Mouse (Mus musculus) fat pad, adult 2 months (tissue): ENCODE data around the gene Ttll12.

Experiments used
- DNase-seq: peaks from one replicate; pipeline ENCODE4 v3.0.0-alpha.2; 2011; ENCODE audit warnings: low read depth, low spot score; ENCODE audit errors: extremely low read depth

Ttll12 gene

DNA sequence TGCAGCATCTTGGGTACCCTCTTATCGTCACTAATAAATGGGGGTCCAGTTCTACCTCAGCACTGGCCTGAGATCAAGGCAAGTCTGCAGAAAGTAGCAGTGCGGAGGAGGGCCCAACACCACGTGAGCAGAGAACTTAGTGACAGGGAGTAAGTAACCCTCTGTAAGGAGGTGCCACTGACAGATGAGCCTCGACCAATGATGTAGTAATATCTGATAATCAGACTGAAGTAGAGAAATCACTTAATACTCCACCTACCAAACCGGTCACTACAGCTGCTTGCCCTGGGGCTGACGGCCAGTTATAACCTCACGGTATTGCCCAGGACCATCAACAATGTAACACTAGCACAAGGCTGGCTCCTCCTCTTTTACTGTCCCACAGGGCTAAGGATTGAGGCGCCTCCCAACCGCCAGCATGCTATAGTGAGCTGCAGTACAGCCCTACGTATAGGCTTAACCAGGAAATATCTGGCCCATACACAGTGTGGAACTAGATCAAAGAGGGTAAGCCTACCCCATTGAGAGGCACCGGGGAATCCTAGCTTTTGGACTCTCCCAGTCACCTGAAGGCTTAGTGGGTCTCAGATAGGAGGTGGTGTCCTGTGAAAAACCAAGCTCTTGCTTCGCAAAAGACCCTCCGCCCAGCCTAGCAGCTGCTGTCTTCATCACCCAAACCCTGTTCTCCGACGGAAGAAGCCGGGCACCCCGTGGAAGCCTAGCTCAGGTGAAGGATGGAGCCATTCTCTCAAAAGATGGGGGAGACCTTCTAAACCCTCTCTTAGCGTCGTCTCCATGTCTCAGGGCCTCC, 1.1 kb downstream of the Ttll12 start:
- peak; percentile 42 for DNase-seq

DNA sequence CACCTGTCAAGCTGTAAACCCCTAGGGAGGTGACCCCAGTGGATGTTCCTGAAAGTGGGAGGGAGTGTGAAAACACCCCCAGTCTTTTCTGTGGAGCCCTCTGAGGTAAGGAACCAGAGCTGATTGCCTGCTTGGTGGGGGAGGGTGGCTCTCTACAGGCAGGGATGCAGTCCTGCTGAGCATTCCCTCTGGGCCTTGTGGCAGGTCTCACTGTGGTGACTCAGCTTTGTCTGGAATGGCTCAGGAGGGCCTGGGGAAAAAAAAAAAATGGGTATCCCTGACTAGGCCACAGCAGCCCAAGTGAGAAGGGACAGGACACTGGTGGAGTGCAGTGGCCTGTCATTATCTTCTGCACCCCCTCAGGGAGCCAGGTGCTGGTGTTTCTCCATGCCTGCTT, 1.8 kb downstream of the Ttll12 start:
- DNase-seq: no peak

DNA sequence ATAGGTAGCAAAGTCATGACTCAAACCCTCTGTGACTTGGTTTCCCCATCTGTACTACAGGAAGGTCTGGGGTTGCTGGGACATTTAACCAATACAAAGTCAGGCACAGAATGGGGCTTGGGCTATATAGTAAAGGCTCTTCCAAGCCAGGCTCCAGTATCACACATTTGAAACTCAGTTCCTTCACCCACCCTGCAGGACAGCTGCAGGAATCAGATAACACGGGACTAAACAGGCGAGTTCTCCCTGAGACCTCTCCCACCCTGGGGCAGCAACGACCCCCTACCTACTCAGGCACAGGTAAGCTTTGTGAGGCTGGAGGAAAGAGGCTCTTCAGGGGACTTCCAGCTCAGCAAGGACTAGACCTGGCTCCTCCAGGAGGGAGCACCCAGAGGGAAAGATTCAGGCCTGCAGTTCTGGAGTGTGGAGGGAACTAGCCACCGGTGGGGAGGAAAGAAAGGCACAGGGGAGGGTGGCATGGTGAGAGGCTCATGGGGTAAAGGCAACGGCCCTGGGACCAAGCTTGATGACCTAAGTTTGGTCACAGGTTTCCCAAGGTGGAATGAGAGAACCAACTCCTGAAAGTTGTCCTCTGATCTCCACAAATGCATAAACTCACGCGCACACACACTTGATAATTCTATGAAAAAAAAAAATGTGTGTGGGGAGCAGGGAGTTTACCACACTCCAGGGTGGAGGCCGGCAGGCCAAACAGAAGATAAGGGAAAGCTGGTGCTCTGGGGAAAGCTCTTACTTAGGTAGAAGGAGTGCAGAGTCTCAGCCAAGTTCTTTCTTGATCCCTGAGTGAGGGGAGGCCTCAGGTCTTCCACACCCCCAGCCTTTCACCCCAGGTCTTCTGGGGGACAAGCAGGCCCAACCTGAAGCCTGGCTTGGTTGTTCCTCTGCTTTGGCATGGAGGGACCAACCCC, 2.4 kb downstream of the Ttll12 start:
- no peak for DNase-seq

DNA sequence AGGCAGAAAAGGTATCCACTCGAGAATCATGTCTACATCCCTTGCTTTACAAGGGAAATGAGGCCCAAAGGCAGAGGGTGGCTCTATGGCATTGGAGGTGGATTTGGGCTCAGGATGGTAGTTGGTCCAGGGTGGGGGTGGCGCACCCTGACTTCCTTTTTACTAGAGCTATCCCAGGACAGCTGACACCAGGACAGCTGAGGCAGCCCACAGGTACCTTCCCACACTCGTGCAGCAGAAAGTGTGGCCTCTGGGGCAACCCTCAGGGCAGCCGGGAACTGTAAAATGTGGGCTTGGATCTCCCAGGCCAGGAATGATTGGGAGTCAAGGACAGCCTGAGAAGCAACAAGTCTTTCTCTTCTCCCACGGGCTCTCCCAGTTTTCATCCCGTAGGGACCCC, 3.2 kb downstream of the Ttll12 start:
- no peak for DNase-seq

DNA sequence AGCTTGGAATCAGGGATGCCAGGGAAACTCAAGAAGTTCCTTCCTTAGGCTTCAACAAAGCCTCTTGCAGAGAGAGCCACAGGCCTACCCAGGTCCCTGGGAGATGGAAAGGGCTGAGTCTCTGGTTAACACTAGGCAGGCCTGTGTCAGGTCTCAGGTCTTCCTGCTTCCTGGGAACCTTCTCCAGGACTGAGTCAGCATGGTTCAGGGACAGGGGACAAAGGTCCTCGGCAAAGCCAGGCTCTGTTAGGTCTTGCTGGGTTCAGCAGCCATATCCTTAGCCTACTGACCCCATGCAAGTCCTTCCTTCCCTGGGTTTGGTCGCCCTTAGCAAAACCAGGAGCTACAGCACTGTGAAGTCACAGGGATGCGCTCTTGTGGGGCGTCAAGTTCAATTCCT, 4.1 kb downstream of the Ttll12 start:
- DNase-seq: no peak

DNA sequence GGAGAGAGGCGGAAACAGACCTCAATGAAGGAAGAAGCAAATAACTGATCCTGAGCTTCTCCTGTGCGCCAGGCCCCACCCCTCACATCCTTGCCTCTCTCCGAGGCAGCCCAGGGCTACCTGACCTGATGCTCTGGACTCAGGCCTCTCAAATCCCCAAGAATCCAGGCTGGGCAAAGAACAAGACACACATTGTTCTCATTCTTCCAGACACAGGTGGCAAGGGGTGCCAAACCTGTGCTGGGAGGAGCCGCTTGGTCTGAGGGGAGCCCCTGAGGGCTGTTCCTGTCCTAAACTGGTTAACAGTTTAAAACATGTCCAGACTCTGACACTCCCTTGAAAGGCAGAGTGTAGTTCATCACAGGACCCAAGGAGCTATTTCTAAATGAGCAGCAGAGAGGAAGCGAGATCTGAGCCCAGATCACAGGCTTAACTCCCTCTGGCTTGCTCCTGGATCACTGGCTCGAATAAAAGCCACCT, 10.2 kb downstream of the Ttll12 start:
- peak; percentile 95 for DNase-seq

DNA sequence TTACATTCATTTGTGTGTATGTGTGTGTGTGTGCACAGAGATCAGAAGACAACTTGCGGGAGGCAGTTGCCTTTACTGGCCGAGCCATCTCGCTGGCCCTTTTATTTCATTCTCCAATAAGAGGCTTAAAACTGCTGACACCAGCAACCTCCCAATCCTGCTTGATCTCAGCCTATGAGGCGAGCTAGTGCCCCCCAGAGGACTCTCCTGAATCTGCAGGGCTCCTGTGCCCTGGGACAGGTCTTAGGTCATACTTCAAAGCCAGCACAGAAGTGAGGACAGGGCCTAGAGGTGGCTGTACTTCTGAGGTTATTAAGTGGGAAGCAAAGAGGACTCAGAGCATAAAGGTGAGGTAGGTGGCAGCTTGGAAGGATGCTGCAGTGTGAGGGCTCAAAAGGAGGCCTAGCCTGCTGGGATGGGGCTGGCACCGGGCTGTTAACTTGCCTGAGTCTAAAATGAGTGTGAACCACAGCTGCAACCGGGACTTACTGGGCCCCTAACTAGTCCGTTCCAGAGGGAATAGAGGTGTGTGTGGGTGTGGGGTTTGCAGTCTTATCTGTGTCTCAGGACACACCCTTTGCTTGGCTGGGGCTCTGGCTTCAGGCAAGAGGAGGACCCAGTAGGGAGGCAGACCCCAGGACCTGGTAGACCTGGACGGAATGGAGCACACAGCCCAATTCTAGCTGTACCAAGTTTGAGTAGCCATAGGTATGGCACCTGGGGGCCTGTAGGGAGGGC, 11.4 kb downstream of the Ttll12 start:
- DNase-seq: no peak

DNA sequence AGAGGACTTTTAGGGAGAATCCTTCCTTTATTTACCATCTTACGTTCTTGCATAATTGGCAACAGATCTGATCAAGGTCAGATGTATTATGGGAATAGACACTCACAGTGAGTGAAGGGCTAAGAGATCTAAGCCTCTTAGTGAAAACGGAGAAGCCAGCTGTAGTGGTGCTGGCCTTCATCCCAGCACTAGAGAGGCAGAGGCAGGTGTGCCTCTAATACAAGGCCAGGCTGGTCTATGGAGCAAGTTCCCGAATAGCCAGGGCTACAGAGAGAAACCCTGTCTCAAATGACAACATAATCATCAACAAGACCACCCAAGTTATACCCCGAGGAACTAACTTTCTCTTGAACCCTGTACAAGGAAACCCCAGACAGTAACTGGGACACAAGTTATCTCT, 12.0 kb downstream of the Ttll12 start:
- no peak for DNase-seq

DNA sequence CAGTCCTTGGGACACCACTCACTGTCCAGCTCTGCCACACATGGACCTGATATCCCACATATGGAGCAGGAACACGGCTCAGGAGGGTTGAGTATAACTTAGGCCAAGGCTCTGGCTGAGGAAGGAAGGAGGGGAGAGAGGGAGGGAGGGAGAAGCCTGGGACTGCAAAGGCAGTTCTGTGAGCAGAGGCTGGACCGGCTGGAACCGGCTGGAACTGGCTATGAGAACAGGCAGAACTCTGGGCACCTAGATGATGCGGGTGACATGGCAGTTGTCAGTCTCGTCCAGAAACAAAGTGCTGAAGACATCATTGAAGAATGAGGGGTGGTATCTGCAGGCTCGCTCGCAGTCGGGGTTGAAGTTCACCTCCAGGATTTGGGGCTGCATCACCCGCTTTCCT, 18.3 kb downstream of the Ttll12 start:
- DNase-seq: no peak

DNA sequence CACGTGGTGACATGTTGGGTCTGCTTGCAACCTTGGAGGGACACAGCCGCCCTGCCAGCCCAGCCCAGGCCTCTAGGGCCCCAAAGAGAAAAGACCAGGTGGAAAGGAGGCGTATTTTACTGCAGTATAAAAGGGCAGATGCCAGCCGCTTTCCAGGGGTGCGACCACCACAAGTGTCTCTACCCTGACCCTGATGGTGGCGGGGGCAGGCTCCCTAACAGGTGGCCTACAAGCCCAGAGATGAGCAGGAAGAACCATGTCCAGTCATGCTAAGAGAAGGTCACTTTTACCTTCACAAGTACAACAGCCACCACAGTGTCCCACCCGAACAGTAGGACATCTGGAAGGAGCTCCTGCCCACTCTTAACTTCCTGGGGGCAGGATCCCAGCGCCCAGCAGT, 19.4 kb downstream of the Ttll12 start:
- DNase-seq: no peak

DNA sequence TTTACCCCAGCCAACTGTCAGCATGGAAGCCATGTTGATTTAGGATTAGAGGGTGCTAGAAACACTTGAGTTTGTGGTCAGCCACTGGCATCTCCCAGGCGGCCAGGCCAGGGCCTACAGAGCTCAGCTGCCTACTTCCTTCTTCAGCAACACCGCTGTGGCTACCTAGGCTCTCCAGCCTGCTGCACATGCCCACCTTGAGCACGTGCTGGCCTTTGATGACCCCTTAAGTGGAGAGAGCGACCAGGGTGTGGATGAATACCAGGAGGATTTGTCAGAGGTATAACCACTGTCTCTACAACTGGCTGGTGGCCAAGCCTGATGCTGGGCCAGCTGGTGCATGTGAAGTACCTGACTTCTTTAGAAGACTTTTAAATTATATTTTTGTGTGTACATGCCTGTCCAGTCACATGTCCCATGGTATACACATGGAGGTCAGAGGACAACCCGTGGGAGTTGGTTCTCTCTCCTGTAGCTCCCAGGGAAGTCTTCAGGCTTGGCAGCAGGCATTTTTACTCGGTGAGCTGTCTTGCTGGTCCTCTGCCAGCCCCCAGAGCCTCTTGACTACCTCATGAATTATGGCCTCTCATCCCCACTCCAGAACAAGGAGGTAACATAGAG, 20.1 kb downstream of the Ttll12 start:
- no peak for DNase-seq

DNA sequence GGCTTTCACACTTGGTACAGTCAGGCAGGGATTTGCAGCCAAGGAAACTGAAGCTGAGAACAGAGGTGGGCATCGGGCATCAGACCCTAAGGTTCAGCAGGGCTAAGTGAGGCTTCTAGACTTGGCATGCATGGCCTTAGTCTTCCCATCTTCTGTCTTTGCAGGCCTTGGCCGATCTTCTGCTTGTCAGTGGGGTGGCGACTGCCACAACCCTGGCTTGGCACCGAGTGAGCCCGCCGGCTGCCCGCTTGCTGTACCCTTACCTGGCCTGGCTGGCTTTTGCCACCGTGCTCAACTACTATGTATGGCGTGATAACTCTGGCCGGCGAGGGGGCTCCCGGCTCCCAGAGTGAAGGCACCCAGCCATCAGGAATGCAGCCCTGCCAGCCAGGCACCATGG, 21.4 kb downstream of the Ttll12 start:
- no peak for DNase-seq

DNA sequence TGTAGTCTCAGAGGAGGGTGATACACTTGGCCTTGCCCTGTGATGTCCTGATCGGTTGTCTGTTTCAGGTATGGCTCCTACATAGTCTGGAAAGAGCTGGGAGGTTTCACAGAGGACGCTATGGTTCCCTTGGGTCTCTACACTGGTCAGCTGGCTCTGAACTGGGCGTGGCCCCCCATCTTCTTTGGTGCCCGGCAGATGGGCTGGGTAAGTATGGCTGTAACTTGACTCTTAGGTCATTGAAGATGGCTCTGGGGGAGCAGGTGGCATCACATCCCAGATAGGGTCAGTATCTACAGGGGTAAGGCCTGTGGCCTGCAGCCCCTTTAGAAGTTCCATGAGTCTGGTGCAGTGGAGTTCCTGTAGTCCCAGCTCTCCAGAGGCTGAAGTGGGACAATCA, 22.8 kb downstream of the Ttll12 start:
- DNase-seq: no peak

DNA sequence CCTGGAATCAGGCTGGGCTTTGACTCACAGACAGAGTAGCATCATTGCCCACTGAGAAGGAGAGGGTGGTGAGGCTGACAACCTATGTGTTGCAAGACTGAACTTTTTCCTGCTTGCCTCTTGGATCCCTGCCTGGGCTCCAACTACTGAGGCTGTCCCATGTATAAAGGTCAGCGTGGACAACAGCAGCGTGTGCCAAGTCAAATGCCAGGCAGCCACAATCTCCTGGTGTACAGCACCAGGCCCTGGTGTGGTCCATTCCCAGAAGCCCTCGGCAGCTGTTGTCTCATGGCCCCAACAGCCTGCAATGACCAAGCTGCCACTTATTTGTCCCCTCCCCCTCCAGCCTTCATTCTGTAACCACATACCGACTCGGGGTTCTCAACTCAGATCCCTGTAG, 23.3 kb downstream of the Ttll12 start:
- no peak for DNase-seq

DNA sequence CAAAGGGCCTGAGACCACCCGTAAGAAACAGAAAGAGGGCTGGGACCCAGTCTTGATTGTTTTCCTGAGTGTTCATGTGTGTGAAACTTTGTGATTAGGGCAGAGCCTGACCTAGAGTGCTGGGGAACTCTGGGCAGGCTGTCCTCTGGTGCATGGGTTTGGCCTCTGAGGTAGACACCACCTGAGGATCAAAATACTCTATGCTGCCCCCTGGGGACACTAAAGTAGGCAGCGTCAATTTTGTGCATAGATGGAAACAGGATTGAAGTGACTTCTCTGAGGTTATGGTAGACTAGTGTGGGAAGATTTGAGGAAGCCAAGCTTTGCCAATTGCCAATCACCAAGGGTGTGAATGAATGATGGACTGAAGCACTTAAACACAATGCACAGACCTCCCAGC, 24.3 kb downstream of the Ttll12 start:
- DNase-seq: no peak

DNA sequence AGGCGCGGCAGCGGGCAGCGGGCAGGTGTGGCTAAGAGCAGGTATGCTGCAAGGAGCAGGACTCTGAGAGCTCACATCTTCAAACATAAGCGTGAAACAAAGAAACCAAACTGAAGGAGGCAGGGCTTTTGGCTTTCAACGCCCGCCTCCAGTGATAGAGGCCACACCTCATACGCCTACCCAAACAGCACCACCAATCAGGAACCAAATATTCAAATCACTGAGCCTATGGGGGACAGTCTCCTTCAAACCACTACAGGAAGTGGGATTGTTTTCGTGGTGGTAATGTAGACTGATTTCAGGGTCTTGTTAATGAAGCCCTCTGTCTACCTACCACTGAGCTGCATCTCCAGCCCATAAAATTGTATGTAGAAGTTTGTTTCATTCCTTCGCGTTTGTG, 25.3 kb downstream of the Ttll12 start:
- no peak for DNase-seq

DNA sequence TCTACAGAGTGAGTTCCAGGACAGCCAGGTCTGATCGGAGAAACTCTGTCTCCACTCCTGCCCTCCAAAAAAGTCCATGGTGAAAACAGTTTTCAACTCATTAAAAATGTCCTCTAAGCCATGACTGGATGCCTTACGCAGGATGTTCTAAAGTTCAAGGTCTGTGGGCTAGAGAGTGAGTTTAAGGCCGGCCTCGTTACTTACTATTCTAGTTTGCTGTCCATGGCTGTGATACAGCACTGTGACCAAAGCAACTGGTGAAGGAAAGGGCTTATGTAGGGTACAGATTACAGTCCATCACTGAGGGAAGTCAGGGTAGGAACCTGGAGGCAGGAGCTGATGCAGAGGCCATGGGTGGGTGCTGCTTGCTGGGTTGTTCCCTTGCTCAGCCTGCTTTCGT, 26.4 kb downstream of the Ttll12 start:
- DNase-seq: no peak

DNA sequence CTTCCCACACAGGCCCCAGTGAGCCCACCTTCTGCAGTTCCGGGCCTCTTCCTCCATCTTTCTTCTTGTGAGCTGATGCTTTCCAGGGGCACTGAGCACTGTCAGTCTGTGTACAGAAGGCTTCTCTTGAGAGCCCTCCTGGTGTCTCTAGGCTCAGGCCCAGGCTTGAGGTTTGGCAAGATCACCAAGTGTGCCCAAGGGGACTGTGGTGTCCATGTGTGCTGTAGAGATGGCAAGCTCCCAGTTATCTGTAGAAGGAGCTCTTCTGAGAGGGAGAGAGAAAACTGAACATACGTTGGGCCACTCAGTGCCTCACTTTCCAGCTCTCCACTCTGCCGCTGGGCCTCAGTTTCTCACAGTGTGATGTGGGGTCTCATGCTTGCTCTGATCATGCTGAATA, 27.2 kb downstream of the Ttll12 start:
- no peak for DNase-seq

DNA sequence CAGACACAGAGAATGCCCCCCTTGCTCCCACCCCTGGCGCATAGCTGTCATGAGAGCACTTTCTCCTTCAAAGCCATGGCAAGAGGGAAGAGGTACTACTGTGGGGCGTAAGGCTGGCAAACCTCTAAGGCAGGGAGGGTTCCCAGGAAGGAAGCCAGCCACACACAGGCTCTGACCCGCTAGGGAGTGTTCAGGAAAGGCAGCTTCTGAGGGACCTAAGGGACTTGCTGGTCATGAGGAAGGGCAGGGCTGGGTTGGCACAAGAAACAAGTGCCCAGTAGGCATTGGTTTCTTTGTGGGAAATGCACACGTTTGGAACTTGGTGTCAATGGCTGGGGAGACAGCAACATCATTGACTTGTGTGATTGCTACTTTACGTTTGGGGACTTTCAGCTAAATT, 29.0 kb downstream of the Ttll12 start:
- DNase-seq: no peak

DNA sequence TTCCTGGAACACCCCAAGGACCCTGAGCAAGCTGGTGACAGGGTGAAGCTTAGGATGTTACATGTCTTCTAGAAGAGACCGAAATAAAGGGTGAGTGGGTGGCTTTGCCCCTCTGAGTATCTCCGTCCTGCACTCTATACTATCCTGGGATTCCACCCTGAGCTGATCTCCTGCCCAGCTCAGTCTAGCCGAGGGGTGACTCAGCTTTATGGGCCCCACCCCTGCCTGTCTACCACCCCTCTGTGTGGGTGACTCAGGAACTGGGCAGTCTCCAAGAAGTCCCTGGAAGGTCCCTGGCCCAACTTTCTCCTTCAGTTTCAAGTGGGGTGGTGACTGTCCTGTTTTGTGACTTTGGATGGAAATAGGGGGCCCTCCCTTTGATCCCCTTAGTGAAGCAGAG, 29.5 kb downstream of the Ttll12 start:
- DNase-seq: no peak
